Mouse (Mus musculus): ENCODE measurements around the gene Fam20a.
A peak's percentile ranks its signal among the peaks of the same experiment; 100 is the strongest.

Gene Fam20a

DNA sequence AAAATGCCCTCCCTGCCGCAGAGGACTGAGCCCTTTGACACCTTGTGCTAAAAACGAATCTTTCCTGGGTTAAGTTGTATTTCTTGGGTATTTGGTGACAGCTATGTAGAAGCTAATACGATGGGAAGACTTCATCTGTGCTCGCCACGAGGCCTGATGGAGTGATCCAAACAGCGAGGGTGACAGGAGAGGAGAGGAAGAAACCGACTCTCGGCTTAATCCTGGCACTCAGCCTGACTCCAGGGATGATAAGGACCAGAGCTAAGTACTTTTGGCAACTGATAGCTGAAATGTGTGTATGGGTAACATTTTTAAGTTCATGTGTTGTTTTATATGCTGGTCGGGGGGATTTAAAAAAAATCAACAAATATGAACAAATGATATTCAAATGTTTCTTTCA is 41.1 kb downstream of the Fam20a start:
- DNase-seq (ENCODE audit: low read depth, low spot score) = no peak

DNA sequence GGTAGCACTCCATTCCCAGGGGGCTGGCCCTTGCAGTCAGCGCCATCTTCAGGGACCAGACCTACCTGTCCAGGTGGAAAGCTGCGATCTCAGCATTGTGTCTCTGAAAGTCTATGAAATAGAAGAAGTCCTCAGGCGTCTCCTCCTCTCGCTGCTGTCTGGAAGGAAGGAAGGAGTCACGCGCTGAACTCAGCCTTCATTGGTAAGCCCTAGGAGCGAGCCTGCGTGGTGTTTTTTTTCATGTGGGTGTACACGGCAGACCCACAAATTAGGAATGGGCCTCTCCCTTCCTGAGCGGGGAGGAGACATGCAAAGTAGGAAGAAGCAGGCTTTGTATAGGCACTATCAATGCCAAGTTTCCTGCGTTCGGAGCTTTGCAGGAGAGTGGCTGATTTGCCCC is 43.8 kb downstream of the Fam20a start:
- DNase-seq (ENCODE audit: low read depth, low spot score) = peak; percentile 25

GRCm38 (mm10) chr11:109676621-109677373 is 45.3 kb downstream of the Fam20a start:
- DNase-seq (ENCODE audit: low read depth, low spot score) = no peak

GRCm38 (mm10) chr11:109675771-109676170 is 46.3 kb downstream of the Fam20a start:
- DNase-seq (ENCODE audit: low read depth, low spot score) = no peak

DNA sequence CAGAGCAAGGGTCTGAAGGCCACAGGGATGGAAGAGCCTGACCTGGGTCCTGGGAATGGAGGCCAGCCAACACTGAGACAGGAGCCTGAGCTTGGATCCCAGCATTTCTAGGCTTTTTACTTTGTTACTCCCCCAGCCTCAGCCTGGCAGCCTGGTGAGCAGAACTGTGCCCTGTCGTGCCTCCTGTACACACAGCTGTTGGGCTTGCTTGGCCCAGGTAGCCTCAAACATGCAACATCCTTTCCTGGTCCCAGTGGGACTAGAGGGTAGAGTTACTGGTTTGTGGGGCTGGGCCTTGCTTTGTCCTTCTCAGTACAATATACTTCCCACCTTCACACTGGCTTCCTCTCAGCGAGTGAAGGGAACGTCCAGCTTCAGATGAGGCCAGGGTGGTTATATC is 46.9 kb downstream of the Fam20a start:
- no peak for DNase-seq (ENCODE audit: low read depth, low spot score)

DNA sequence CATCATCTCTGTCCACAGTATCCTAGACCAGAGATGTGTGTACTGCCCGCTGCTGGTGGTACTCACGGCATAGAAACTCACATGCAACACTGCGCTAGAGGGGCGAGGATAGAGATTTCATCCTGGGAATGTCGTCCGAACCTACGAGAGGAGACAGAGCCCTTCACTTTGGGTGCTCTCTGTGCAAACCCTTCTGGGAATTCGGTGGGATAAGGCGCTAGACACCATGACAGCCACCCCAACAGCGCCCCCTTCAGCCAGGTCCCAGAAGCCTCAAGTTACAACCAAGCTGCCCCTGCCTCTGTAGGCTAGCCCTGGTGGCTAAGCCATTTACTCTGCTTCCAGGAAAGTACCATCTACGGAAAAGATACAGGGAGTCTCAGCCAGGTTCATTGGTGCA is 47.5 kb downstream of the Fam20a start:
- peak; percentile 24 for DNase-seq (ENCODE audit: low read depth, low spot score)

DNA sequence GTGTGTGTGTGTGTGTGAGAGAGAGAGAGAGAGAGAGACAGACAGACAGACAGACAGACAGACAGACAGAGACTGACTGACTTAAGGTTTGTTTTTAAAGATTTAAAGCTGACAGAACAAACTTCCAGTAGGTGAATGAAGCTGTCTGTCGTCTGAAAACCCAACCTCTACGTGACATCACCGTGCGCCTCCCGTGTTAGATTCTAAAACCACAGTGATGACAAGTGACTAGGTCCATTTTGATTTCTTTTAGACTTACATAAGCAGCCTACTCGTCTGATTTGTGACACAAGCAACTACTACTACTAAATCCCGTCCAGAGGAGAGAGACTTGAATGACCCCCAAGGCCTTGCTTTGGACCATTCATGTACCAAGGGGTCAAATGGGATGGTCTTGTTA is 48.3 kb downstream of the Fam20a start:
- no peak for DNase-seq (ENCODE audit: low read depth, low spot score)

DNA sequence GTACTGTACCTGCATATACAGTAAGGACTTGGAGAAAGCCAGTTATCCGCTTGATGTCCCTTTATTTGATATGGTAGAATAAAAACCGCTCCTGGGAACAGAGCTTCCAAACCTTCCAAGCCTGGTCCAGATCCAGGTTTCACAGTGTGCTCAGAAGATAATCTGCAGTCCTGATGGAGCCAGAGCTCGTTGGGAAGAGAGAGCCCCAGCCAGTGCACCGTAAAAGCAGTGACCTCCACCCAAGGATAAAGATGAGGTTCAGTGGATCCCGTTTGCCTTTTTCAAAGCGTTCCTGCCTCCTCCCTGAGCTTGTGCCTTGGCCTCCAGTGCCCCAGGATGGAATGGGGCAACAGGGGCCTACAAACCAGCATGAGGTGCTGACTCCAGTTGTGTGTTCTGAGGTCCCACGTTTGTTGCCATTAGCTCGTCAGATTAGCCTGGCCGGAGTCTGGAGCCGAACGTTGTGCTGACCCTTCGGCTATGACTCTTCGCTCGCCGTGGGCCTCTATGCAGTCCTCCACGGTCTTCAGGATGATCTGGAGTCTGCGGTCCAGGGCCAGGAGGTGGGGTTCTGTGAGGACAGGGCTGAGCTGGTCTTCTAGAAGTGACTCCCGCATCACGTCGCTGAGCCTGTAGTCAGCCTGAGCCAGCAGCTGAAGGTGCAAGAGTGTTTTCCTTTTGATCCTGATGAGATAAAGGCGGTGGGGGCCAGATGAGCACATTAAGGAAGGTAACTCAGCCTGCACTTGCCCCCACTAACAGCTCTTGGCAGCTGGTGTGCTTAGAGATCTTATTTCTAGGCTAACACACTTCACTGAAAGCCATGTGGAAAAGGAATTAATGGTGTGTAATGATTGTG is 49.0 kb downstream of the Fam20a start:
- no peak for DNase-seq (ENCODE audit: low read depth, low spot score)

GRCm38 (mm10) chr11:109672396-109672795 is 49.7 kb downstream of the Fam20a start:
- DNase-seq (ENCODE audit: low read depth, low spot score) = no peak

DNA sequence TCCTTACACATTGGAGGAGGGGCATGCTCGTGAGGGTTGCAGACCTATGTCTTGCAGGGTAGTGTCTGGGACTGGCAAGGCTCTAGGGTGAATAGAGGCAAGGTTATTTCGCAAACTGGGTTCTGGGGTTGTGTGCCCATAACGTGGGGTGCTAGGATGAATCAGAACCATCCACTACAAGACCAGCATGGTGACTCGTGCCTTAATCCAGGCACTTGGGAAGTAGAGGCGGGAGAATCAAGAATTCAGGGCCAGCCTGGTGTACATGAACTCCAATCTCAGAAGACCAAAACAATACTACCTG is 50.1 kb downstream of the Fam20a start:
- no peak for DNase-seq (ENCODE audit: low read depth, low spot score)

- DNase-seq (ENCODE audit: low read depth, low spot score) = peak; percentile 55
These were observed 50.7 kb downstream of the Fam20a start for GRCm38 (mm10) chr11:109671136-109672020.

- DNase-seq (ENCODE audit: low read depth, low spot score) = peak; percentile 61
These were observed 51.8 kb downstream of the Fam20a start for GRCm38 (mm10) chr11:109670026-109670916.

- no peak for DNase-seq (ENCODE audit: low read depth, low spot score)
These were observed 52.9 kb downstream of the Fam20a start for GRCm38 (mm10) chr11:109669149-109669708.

DNA sequence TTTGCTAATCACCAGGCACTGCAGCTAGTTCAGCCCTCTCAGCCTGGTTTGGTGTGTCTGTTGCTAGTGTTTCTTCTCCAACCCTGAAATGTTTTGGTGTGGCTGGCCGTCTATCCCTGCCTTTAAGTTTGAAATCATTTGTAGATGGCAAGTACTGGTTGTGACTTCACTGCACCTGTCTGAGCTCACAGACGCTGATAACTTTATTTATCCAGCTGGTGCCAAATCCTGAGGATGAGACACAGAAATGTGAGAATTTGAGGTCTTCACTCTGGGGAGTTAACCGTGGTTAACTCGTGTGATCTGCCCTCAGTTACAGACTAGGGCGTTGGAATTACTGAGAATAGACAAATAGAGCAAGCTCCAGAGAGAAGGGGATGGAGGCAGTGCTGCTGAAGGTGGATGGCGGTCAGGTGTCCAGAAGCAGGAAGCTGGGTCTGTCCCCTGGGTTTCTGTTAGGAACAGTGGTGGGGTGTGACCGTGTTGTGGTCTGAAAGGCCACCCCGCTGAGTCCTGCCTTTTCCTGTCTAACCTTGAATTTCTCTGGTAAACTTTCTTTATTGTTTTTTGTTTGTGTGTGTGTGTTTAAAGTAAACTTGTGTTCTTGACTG is 53.9 kb downstream of the Fam20a start:
- no peak for DNase-seq (ENCODE audit: low read depth, low spot score)

DNA sequence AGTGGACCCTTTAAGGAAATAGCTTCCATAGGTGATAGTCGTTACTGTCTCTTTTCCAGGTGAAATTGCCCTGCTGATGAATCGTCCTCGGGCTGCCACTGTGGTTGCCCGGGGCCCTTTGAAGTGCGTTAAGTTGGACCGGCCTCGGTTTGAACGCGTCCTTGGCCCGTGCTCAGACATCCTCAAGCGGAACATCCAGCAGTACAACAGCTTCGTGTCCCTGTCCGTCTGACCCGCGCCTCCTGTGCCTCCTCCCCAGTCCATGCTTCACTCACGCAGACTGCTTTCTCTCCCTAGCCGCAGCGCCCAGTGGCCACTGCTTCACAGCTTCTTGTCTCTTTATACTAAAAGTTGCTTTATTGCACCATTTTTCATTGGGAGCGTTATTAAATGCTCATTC is 54.7 kb downstream of the Fam20a start:
- no peak for DNase-seq (ENCODE audit: low read depth, low spot score)

DNA sequence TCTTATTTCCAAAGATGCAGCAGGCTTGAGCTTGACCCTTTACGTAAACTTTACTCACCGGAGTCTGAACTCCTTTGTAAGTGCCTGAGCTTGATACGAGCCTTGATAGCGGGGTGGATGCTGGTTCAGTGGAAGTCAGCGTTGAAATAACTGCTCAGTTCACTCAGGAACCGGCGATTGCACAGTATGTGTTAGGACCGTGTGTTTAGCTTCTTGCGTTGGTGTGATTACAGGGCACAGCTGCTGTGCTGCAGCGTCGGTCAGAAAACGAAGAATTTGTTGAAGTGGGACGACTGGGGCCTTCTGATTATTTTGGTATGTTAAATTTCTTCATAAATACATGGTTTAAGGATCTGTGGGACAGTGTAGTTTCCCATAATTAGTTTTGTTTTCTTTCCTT is 55.7 kb downstream of the Fam20a start:
- no peak for DNase-seq (ENCODE audit: low read depth, low spot score)

- no peak for DNase-seq (ENCODE audit: low read depth, low spot score)
These were observed 56.7 kb downstream of the Fam20a start for GRCm38 (mm10) chr11:109665424-109665823.

DNA sequence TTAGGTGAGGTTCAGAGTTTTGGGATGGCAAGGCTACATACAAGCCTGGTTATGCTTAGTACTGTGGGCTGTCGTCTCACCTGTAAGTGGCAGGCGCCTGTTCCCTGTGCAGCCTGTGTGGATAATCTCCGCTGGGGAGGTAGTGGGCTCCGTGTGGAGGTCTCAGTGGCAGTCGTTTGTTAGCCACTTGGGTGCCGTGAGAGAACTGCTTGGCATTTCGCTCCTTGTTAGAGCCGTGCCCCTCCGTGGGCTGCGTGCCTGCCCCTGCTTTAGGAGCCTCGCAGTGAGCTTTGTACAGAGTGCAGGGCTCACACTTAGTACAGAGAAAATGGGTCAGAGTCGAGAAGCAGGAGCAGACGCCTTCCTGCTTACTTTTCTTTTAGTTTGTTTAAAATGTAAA is 57.8 kb downstream of the Fam20a start:
- DNase-seq (ENCODE audit: low read depth, low spot score) = no peak

- peak; percentile 57 for DNase-seq (ENCODE audit: low read depth, low spot score)
These were observed 61.6 kb downstream of the Fam20a start for GRCm38 (mm10) chr11:109660526-109660925.

GRCm38 (mm10) chr11:109656232-109656631 is 65.8 kb downstream of the Fam20a start:
- DNase-seq (ENCODE audit: low read depth, low spot score) = no peak
